Mouse (Mus musculus): ENCODE results near the gene Thap3. TPM values are rescaled to one million over a fixed set of nuclear protein-coding genes. Genes with fewer than 3 reads are reported as not detected.

Thap3 gene
- polyA plus RNA-seq, 2 experiments from 2014 or later: 89.8 to 107 TPM

DNA sequence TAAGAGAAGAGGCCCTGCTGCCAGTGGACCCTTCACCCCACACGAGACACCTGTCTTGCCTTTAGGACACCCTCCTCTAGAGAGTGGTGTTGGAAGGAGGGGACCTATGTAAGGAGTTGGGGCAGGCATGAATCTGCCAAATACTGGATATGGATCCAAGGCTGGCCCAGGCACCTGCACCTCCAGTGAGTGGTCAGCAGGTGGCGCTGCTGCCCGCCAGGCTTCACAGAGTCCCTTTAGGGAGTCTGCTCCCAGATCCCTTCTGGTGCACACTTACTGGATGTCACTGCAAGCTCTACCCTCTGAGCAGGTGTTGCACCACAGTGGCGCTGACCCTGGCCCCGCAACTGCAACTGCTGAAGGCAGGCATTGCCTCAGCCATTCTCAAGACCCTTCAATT, 7.4 kb downstream of the Thap3 start:
- ATAC-seq: peak; percentile 48

- no peak for ATAC-seq
Measured at GRCm38 (mm10) chr4:151980699-151981098, 8.1 kb downstream of the Thap3 start.

DNA sequence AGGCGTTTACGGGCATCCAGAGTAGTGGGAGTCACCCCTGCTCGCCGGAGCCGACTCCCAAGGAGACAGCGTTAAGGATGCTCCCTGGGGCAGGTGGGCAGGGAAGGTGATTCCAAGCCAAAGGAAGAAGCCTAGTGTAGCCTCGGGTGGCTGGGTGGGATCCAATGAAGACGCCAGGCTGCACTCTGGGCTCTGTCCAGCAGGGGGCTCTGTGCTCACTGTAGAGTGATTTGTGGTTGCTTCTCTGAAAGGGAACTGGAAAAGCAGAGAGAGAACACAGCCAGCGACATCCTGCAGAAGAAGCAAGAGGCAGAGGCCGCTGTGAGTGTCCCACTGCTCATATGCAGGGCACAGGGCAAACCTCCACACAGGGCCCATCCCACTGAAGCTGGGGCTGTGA, 11.0 kb downstream of the Thap3 start:
- peak; percentile 70 for ATAC-seq

DNA sequence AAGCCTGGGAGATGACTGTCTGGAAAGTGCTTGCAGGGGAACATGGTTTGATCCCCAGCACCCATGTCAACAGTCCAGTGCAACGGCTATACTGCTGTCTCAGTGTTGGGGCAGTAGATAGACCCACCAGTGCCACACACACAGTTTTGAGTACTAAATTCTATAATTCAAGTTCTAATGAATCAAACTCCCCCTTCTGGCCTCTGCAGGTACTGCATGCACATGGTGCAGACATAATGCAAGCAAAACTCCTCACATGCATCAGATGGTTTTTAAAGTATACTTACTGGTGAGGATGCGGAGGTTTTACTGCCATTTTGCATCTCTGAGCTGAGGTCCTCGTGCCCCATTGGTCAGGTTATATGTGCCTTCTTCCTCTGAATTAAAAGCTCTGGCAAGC, 13.4 kb downstream of the Thap3 start:
- ATAC-seq: no peak

DNA sequence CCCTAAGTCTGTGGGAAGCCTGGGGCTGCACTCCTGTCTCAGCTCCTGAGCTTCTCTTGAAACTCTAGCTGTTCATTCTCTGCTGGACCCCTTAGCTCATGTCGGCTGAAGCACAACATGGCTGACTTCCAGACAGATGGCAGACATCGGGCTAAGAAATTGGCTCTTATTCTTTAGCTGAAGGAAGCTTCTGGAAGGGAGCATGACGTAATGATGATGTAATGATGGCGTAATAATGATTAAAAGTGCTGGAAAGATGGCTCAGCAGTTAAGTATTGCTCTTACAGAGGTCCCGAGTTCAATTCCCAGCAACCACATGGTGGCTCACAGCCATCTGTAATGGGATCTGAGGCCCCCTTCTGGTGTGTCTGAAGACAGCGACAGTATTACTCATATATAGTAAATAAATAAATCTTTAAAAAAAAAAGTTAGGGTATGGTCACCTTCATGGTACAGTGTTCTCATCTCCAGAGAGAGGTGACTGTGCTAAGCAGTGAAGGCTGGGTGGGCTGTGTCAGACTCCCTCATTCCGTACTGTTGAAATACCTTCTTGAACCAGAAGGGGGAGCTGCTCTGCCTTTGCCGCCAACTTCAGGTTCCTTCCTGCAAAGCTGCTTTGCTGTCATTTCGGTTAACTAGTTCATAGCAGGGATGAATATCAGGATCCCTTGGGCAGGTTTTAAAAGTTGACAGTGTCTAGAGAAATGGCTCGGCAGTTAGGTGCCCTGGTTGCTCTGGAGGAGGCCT, 16.4 kb downstream of the Thap3 start:
- no peak for ATAC-seq

- ATAC-seq: no peak
Measured at GRCm38 (mm10) chr4:151968204-151968921, 20.4 kb downstream of the Thap3 start.

DNA sequence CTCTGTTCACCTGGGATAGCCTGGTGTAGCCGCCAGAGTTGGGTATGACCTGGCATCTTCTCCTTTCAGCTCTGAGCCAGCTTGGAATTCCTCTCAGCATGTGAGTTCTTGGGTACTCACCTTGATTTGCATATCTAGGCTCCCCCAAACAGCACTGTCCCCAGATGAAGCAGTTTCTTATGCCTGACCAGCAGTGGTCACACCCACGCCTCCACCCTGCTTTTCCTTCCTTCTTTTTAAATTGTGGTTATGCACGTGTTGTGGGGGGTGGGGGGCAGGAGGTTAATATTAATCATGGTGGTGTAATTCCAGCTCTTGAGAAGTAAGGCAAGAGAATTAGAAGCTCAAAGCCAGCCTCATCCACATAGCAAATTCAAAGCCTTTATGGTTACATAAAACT, 26.0 kb downstream of the Thap3 start:
- ATAC-seq: no peak

DNA sequence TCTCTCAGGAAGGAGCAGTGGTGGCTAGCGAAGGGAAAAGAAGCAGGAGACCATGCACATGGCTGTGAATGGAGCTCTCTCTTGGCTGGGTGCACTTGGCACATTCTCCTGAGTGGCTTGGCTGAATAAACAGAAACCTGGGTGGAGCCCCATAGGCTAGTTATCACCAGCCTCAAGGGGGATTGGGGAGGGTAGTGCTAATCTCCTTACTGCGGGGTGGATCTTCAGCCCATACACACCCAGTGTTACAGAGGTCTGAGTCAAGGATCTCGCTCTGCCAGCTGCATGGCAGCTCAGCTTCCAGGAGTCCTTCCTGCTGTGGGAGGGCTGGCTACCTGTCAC, 28.3 kb downstream of the Thap3 start:
- ATAC-seq: no peak

DNA sequence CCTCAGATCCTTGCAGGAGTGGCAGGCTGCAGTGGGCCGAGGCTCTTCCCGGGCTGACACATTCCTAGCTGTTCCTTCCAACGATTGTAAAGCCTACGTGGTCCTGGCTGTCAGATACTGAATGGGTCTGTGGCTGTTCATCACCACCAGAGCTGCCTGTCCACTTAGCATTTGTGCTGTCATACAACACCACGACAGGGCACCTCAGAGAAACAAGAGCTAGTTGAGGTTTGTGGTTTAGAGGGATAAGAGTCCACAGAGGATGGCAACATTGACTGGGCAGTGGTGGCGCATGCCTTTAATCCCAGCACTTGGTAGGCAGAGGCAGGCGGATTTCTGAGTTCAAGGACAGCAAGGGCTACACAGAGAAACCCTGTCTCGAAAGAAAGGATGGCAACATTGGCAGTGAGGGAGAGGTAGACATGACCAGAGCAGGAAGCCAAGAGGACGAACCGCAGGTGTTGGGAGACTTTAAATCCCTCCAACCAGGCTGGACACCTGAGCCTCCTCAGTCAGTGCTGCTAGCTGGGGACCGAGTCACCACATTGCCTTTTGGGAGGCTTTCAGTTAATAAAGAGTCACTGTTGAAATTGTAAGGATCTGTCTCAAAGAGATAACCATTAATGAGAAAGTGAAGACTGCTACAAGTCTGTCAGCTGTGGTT, 28.8 kb downstream of the Thap3 start:
- no peak for ATAC-seq

GRCm38 (mm10) chr4:151957584-151958315, 31.0 kb downstream of the Thap3 start:
- no peak for ATAC-seq

- ATAC-seq: no peak
Measured at GRCm38 (mm10) chr4:151955791-151956190, 33.0 kb downstream of the Thap3 start.

DNA sequence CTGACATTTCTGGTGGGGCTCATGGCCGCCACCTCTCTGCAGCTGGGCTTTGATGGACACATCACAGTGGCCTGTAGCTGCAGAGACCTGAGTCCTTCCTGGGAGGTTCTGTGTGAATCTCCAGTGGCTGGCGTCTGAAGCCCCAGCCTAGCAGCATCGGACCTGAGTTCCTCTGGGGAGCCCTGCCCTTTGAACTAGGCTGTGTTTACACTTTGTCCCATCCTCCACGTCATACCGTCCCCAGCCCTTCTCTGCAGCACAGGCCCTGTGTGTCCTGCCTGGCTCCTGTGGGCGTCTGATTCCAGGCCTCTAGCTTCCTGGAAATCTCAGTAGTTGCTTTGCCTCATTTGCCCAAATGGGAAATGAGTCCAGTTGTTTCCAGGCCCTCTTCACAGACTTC, 35.6 kb downstream of the Thap3 start:
- no peak for ATAC-seq

GRCm38 (mm10) chr4:151948497-151949471, 40.0 kb downstream of the Thap3 start:
- ATAC-seq: no peak

DNA sequence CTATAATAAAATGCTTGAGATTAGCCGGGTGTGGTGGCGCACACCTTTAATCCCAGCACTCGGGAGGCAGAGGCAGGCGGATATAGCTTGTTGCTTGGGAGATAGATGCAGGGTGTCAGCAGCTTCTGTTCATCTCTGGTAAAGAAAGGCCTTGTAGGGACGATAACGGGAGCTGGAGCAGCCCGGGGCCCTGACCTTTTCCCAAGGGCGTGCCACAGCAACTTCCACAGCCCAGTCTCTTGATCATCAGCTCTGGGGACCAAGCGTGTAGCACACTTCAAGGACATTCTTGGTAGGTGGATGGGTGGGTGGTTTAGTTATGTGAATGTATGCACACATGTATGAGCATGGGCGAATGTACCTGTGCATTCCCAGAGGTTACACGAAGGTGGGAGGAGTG, 42.6 kb downstream of the Thap3 start:
- ATAC-seq: no peak

GRCm38 (mm10) chr4:151938089-151938488, 50.7 kb downstream of the Thap3 start:
- no peak for ATAC-seq

GRCm38 (mm10) chr4:151937441-151937840, 51.4 kb downstream of the Thap3 start:
- ATAC-seq: no peak

DNA sequence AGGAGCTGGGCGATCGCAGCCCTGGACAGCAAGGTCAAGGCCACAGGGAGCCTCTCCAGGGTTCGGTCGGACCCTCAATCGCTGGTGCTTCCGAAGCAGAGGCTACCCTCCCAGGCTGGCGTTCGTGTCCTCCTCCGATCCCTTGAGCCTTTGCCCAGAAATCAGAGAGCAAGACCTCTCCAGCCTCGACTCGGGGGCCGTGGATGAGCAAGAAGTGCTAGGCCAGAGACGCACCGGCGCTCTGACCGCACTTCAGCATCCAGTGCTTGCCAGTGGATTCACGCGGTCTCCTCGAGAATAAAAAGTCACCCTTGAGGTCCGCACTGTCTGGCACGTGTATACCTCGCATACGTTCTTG, 54.6 kb downstream of the Thap3 start:
- no peak for ATAC-seq

DNA sequence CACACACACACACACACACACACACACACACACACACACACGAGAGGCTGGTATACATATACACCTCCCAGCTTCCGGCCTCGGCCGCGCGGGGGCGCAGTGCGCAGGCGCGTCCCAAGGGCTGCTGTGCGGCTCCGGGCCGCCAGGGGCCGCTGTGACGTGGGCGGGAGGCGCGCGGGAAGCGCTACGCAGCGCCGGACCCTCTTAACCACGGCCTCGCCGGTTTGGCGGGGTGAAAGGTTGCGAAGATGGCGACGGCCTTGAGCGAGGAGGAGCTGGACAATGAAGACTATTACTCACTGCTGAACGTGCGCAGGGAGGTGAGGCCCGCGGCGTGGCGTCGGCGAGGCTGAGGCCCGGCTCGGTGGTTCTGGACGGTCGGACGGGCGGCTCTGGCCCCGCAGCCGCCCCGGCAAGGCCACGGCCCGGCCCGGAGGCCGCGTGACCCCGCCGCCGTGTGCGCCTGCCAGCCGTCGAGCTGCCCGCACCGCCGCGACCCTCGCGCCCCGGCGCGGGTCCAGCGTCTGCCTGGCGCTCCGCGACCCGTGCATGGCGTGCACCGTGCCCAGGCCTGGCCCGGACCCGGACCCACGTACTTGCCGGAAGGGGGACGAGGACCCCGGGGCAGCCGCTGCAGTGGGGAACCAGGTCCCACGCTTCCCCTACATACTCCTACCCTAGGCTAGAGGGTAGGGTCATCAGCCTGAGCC, 55.1 kb downstream of the Thap3 start, which contains the start of gene Dnajc11:
Gene Dnajc11, plus strand, starts transcription at position 187 of the 710 bp plus-strand sequence.
- ATAC-seq: peak; percentile 88
